Mouse (Mus musculus) spleen, adult 2 months (tissue): ENCODE results near the gene Fxyd5.

Source experiments
- CTCF ChIP-seq: fragments of 200-500 bp; IDR thresholded peaks from 2 replicates; pipeline ENCODE4 v1.5.1; 2011; ENCODE audit warnings: mild to moderate bottlenecking, inconsistent platforms; ENCODE audit not compliant: insufficient read depth, insufficient read length, insufficient replicate concordance; ENCODE audit errors: extremely low read depth
- POLR2A ChIP-seq: fragments of 200-500 bp; IDR thresholded peaks from 2 replicates; pipeline ENCODE4 v1.6.1; 2011; ENCODE audit warnings: low read depth, low read length, inconsistent platforms

DNA sequence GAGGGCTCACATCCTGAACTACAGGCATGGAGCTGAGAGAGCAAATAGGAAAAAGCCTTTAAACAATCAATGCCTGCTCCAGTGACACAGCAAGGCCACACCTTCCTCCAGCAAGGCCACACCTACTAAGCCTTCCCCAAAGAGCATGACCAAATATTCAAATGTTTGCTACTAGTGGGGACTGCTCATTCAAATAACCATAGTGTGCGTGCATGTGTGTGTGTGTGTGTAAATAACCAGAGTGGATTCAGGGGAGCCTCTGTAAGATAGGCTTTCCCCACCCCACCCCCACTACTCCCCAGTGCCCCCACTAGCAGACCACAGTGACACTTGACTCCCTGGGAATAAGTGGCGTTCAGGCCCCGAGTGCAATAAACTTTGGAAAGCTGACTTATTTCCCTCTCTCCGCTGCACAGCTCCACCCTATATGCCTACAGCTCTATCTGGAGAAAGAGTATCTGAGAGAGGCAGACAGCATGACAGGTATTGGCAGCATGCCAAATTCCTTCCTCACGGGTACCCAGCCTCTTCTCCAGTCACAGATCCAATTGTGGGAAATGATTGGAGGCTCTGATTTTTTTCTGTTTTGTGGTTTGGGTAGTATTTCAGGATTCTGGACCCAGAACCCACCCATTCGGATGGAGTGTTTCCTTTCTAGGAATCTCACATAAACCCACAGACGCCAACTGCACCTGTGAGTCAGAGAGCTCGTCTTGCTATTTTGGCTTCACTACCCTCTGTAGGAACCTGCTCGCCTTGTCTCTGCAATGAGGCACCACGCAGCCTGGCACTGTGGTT is 25.0 kb downstream of the Fxyd5 start:
- TF ChIP-seq POLR2A (no peak), CTCF (no peak)
